Mouse (Mus musculus): ENCODE measurements around the gene Nlgn2. TPM values are rescaled to one million over a fixed set of nuclear protein-coding genes. Genes with fewer than 3 reads are reported as not detected.

The Nlgn2 gene
- total RNA-seq (2014; fragmentation: Nextera tagmentation) (13.5 and 33.1 TPM in 2 replicates), total RNA-seq (2017) (4.0 and 7.4 TPM in 2 replicates)

DNA sequence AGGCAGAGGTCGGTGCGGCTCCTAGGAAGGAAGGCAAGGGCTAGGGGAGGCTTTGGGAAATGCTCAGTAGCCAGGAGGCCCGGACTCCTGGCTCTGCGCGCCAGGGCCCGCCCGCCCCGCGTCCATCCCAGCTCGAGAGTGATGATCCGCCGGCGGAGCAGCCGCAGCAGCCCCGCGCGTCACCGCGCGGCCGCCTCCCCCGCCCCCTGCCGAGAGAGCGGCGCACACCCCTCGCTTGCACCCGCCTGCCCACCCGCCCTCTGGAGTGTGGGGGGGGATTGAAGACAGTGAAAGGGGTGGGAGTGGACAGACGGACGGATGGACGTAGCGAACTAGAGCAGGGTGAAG is at the start of gene Nlgn2:
Gene Nlgn2 (minus strand): TSS at position 181 of the 348 bp plus-strand sequence.
- ATAC-seq (replicated peaks; ENCODE audit: poor library complexity, severe bottlenecking): peak; percentile 10

DNA sequence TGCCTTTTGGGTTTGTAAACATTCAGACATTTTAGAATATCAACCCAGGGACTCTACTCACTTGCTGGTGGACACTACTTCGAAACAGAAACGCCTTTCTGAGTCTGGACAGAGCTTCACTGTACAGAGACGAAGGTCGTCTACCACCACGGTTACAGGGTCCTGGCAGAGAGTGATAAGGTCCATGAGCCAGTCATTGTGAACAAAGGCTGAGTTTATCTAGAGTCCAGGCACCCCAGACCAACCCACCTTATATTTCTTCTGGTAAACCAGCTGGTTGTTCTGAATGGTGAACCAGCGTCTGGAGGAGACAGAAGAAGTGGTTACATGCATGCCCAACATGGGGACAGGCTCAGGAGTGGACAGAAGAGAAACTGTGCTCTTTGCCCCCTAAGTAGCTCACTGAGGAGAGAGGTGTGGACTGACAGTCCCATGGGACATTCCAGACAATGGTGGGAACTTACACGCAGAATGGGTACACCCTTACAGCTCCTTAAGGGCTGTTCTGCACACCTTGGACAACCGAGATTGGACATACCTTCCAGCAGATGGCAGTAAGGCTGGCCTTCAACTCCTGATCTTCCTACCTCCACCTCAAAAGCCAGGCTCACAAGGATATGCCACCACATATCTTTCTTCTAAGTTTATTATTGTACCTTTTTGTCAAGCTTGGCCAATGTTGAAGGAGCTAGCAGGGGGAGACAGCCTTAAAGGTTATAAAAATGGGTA is 49.5 kb upstream of the Nlgn2 start:
- ATAC-seq (replicated peaks; ENCODE audit: poor library complexity, severe bottlenecking): no peak

DNA sequence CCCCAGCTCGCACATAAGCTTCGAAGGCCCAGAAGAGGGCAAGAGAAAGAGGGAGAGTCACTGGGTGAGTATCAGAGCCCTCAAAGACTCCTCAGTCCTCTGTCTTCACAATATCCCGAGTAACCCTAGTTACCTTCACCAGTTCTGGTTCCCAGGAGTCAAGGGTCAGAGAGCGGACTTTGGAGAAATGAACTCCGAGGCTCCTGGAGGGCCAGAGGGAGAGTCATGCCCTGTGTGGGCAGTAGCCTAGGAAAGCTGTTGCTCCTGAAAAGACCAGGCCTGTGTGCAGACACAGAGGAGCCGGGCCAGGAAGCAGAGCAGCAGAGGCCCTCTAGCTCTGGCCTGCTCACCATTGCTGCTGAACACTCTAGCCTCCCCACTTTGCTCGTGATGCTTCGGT is 47.1 kb upstream of the Nlgn2 start:
- ATAC-seq (replicated peaks; ENCODE audit: poor library complexity, severe bottlenecking): no peak

DNA sequence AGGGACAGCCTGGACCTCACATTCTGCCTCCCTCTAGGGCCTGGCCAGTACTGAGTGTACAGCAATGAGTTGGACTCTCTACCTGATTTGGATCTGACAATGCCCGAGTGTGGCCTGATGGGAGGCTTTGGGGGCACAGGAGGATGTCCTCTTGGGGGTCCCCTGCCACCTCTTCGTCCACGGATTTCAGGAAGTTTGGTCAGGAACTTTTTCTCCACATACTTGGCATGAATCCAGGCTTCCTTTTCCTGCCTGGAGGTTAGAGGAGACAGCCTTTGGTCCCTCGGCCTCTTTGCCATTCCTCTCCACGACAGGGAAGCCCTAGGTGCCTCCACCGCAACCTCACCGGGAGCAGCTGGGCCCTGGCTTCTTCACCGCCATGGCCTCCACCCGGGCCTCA is 46.7 kb upstream of the Nlgn2 start:
- no peak for ATAC-seq (replicated peaks; ENCODE audit: poor library complexity, severe bottlenecking)

DNA sequence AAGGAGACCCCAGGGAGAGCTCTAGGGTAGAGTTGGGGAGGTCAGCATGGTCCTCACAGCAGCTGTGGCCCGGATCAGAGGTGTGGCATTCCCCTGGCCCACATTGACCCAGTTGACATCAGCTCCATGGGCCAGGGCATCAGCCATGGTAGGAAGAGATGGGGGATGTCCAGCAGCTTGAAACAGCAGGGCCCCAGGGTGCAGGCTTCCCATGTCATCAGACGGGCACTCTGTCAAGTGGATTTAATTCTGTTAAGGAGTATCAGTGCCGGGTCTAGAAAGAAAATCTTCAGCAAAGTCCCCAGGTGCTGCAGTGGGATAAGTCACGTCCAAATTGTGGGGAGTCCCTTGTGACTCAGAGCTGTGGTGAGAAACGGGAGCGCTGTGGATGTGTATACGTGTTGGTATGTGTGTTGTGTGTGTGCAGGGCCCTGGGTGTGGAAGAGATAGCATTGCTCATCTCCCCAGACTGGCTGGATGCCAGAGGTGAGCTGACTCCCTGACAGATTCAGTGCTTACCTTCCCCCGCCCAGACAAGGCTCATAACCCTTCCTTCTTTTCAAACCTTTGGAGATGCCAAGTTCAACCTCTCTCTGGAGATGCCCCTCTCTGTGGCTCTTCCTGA is 46.1 kb upstream of the Nlgn2 start:
- no peak for ATAC-seq (replicated peaks; ENCODE audit: poor library complexity, severe bottlenecking)

DNA sequence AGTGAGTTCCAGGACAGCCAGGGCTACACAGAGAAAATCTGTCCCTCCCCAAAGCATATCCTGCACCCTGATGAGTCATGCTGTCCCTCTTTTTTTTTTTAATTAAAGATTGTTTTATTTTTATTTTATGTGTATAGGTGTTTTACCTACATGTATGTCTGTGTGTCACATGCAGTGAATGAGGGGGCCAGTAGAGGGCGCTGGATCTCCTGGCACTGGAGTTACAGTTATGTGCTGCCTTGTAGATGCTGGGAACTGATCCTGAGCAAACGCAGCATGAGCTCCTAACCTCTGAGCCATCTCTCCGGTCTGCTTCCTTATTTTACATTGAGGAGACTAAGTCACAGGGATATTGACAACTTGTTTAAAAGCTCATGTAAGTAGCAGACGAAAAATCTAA is 45.5 kb upstream of the Nlgn2 start:
- no peak for ATAC-seq (replicated peaks; ENCODE audit: poor library complexity, severe bottlenecking)

DNA sequence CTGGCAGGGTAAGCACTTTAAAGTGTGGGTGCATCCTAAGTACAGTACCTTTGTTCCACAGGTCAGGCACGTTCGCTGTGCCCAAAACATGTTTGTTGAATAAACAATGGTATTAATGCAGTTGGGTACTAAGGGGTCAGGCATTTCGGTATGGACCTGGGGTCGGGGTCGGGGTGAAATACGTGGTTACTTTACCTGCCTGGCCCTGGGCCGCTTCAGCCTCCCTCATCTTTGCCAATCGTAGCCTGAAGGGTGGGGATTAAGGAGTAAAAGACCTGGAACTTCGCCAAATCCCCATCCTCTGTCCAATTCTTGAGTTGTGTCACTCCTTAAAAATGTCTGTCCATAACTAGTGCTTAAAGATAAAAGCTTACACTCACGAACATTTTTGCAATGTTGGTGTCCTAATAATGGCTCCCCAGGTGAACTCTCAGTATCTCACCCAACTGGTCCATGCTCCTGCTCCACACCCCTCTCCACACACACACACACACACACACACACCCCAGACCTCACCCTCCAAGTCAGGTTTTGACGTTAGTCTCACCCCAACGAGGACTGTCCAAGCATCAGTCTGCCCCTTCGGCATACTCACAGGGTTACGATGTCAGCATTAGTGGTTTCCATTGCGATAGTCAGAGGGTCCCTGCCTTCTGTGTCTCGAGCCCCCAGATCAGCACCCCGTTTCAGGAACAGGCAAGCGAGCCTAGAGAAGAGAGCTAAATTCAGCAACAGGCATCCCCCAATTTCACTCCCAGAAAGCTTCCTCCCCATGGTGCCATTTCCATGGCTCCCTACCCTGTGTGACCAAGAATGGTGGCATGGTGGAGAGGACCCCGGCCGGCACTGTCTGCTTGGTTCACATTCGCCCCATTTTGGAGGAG is 44.4 kb upstream of the Nlgn2 start:
- ATAC-seq (replicated peaks; ENCODE audit: poor library complexity, severe bottlenecking): no peak

DNA sequence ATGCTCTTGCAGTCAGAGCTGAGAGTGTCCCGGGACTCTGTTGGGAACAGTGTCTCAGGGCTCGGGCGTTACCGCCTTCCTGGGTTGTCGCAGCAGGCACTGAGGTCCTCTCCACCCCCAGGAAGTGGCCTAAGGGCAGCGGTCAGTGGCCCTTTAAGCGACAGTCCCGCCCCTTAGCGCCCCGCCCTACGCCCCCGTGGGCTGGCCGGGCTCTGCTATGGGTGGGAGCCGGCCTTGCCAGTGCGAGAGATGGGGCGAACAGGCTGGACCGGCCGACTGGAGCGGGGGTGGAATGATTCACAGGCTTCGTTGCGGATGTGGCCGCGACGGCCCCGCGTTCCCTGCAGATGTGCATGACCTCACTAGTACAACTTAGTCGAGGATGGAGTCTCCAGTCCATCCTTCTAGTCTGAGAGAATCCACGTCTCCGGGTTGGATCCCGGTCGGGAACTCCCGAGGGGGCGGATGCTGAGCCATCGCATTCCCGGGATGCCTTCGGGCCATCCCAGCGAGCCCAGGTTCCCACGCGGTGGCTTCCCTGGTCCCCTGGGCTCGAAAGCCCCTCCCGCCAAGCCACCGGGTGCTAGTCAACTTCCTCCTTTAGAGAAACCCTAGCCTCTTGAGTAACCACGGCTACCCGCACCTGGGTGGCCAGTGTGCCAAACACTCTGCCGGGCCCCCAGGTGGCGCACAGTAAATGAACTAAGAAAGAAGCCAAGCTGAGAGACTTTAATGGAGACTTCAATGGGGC is 43.4 kb upstream of the Nlgn2 start, which contains the start of gene Kctd11:
Gene Kctd11 (minus strand): TSS at position 554 of the 751 bp plus-strand sequence.
- ATAC-seq (replicated peaks; ENCODE audit: poor library complexity, severe bottlenecking): peak; percentile 68

DNA sequence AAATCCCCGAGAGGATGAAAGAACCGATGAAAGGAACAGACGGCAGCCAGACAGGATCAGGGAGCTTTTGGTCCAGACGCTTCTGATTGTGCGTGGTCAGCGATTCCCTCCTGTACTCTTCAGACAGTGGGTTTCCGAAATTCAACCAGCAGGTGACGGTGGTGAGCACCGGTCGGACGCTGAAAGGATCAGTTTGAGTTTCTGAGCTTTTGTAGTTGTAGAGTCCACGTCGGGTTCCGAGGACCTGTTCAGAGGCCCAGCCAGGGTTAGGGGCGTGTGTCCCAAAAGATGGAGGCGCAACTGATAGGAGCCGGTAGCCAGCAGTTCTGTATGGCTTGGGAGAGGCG is 42.9 kb upstream of the Nlgn2 start:
- peak; percentile 17; the same call in 1 of the 2 replicates for ATAC-seq (replicated peaks; ENCODE audit: poor library complexity, severe bottlenecking)

DNA sequence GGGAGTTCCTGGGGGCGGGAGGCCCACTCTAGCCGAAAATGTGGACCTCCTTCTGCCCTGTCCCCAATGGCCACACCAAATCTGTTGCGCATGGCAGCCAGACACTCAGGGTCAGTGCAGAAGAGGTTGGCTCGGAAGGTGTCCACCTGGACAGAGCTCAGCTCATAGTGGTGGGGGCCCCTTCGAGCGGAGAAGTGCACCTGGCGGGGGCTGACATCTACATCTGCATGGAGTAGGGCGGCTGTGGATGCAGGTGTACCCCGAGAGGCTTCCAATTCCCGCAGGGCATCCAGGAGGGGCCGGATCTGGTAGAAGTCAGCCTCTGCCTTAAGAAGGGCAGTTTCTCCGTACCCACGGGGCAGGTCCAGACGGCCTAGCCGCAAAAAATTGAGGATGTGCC is 42.1 kb upstream of the Nlgn2 start:
- ATAC-seq (replicated peaks; ENCODE audit: poor library complexity, severe bottlenecking): no peak

DNA sequence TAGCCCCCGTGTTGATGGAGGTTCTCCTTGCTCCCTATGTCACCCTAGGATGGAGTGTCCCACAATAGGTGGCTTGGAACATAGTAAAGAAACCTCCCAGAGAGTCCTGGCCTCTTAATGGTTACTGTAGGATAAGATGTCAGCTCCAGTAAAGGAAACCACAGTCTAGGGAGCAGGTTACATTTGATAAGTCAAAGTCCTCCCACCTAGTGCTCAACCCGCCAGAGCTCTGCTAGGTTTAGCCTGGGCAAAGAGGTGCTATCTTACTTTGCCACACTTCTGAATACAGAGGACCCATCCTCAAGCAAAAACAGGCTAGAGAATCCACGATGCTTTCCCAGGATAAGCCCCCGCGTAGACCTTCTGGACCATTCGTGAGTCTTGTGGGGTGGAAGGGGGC is 41.4 kb upstream of the Nlgn2 start:
- no peak for ATAC-seq (replicated peaks; ENCODE audit: poor library complexity, severe bottlenecking)

DNA sequence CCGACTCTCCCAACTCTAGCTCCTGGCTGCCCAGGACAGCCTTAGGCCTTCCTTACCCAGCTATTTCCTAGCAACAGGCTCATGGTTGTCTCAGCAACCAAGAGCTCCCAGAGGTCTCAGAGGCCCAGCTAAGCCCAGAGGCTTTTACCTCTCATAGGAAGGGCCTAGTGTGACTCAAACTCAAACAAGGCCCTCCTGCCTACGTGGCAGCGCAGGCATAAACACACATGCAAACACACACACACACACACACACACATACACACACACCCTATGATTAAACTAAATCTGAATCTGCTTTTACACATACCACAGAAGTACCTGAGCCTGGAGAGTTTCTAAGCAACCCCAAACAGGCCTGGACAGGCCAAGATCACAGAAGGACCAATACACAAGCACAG is 40.8 kb upstream of the Nlgn2 start:
- ATAC-seq (replicated peaks; ENCODE audit: poor library complexity, severe bottlenecking): no peak

DNA sequence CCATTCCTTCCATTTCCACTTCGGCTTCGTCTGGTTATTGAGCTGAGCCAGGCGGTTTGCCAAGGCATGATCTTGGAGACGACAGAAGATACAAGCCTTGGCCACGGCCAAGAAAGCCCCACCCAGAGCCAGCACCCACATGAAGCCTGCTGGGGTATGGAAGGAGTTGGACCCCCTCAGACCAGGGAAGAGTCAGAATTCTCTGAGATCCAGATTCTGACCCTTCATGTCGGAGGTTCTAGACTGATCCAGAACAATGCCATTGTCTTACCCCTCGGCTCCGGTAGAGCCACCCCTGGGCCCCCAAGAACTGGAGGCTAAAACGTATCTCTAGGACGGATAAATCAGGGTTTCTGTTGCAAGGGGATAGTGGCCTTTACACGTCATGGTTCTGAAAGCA is 40.3 kb upstream of the Nlgn2 start, which contains the start of gene Tmem95:
Gene Tmem95 (minus strand): TSS at position 141 of the 400 bp plus-strand sequence.
- no peak for ATAC-seq (replicated peaks; ENCODE audit: poor library complexity, severe bottlenecking)

DNA sequence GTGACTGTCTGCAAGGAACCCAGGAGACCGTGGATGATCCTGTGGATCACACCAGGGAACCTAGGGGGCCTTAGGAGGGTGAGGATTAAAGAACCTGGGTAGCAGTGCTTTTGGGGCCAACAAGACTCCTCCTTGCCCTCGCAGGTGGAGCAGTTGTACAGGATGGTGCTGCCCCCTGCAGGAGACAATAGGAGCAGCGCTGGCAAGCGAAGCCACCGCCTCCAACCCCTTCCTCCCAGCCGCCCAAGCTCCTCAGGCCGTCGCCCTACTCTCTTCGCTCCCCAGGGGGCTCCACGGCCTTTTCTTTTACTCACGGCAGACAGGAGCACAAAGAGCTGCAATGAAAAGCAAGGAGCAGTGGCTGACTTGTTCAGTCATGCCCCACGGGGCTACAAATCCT is 39.3 kb upstream of the Nlgn2 start:
- peak; percentile 74 for ATAC-seq (replicated peaks; ENCODE audit: poor library complexity, severe bottlenecking)

DNA sequence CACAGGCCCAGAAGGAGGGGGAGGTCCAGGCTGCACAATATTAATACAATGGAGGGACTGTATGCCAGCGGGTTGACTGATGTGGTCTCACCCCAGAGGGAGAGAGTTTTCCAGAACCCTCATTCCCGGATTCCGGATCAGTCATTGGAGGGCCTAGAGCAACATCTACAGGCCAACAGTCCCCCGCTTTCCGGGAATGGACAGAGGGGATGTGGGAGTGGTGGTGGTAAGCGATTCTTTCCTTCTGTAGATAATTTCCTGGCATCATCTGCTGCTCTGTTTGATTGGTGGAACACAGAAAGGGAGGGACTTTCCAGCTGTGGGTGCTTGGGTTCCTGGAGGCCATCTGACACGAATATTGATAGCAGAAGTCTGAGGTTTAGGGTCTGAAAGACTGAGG is 38.6 kb upstream of the Nlgn2 start:
- ATAC-seq (replicated peaks; ENCODE audit: poor library complexity, severe bottlenecking): no peak

DNA sequence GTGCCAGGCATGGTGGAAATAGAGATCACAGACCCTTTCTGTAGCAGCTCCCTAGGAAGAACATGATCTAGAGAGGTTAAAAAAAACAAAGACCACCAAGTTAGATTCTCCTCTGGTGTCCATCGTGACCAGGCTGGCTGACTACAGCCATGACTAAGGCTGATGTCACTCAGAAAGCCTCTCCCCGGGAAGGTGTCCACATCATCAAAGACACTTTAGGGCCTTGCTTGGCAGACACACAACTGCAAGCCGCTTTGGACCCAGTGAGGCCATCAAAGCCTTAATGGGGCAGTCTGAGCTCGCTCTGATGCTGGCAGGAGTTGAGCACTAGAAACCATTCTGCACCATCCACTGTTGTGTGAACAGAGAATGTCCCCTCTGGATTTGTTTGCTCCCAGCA is 34.9 kb upstream of the Nlgn2 start:
- ATAC-seq (replicated peaks; ENCODE audit: poor library complexity, severe bottlenecking): no peak

DNA sequence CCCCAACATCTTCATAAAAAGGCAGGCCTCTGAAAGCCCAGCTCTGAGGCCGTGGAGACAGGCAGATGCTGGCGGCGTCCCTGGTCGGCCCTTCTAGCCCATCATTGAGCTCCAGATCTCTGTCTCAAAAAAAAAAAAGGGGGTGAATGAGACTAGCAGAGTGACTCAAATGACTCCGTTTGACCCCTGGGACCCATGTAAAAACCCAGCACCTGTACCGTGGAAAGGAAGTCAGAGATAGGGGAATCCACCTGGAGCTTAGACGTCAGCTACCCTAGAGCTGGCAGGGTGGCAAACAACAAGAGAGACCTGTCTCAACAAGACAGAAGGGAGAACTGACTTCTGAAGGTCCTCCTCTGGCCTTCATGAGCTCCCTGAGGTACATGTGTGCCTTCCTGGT is 34.2 kb upstream of the Nlgn2 start:
- no peak for ATAC-seq (replicated peaks; ENCODE audit: poor library complexity, severe bottlenecking)

DNA sequence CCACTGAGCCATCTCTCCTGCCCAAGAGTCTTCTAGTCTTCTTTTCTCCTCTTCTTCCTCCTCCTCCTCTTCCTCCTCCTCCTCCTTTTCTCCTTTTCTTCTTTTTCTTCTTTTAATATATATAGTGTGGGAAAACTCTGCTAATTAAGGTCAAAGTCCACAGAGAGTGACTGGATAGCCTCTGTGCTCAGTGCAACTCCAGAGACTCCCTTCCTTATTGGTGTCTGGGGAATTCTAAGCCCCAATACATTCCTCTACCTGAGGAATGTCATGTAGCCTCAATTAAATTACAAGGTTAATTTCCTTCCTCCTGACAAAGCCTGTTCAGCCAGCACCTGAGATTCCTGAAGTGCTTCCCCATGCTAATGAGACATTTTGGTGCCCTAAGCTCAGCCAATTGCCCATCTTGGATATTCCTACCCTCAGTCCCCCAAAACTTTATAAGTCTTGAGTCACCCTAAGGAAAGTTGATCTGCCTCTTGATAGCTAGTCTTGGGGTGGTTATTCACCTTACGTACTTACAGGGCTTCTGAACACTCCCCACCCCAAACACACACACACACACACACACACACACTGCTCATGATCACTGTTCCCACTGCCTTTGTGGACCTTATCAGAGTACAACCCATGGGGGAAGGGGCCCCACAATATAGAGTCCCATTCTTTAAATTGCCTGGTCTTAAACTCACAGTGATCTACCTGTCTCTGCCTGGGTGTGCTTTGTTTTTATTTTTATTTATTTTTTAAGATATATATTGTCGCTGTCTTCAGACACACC is 32.9 kb upstream of the Nlgn2 start:
- ATAC-seq (replicated peaks; ENCODE audit: poor library complexity, severe bottlenecking): no peak

DNA sequence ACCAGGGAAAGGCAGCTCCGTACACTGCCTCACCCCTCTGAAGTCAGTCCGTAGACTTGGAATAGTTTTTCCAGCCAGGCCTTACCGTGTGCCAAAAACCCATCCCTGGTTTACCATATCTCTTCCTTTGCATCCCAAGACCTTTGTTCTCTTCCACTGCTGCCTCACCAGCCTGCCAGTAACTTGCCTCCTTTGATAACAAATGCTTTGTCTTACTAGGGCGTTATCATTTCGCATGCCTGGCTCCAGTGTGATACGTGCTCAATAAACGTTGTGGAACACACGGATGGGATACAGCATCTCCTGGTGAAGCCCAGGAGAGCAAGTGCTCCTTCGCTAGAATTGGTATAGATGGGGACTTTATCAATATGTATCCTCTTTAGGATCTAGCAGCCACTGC is 29.8 kb upstream of the Nlgn2 start:
- no peak for ATAC-seq (replicated peaks; ENCODE audit: poor library complexity, severe bottlenecking)

DNA sequence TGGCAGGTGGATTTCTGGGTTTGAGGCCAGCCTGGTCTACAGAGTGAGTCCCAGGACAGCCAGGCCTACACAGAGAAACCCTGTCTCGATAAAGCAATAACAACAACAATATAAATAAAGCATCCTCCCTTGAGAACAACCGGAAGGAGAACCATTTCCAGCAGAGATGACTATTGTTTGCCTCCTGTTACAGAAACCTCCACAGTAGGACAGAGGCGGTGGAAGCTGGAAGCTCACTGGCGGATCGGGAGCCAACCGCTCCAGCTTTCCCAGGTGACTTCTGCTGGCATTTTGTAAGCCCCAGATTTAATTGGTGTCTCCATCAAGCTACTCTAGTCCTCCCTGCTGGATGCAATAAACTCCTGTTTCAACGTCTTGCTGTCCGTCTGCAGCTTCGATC is 28.0 kb upstream of the Nlgn2 start:
- ATAC-seq (replicated peaks; ENCODE audit: poor library complexity, severe bottlenecking): no peak

Measured in granulocyte monocyte progenitor cell, adult 5-6 weeks (primary cell).